Mouse (Mus musculus) MEL (cell line): ENCODE measurements around the gene Klf16. TPM values are rescaled to one million over a fixed set of nuclear protein-coding genes. Genes with fewer than 3 reads are reported as not detected.

Experiments
- DNase-seq: peaks from one replicate; pipeline ENCODE4 v3.0.0; 2011; ENCODE audit warnings: low read depth, low spot score
- H3K27ac ChIP-seq: 2 replicates; pipeline ENCODE4 v1.5.1; 2012; ENCODE audit warnings: low read depth, mild to moderate bottlenecking, control low read depth, low read length, moderate library complexity; ENCODE audit not compliant: control insufficient read depth
- H3K27me3 ChIP-seq, 2 experiments: fragments of 150-350 bp in 1 of 2; sonication (generic) in 1 of 2; 2 replicates each; pipeline ENCODE4 v1.6.1; 2012; ENCODE audit warnings: low read length in 2 of 2, mild to moderate bottlenecking in 2 of 2, improper control_type of control experiment in 1 of 2, moderate library complexity in 1 of 2; ENCODE audit not compliant: insufficient read depth in 2 of 2, control insufficient read depth in 1 of 2
- H3K36me3 ChIP-seq, 2 experiments: 2 replicates each; pipeline ENCODE4 v1.6.1; 2012 to 2014; ENCODE audit warnings: low read length in 2 of 2, improper control_type of control experiment in 1 of 2, inconsistent platforms in 1 of 2, mild to moderate bottlenecking in 1 of 2; ENCODE audit not compliant: insufficient read depth in 2 of 2, control insufficient read depth in 1 of 2
- H3K4me1 ChIP-seq, 2 experiments: fragments of 150-350 bp in 1 of 2; sonication (generic) in 1 of 2; 2 replicates each; pipeline ENCODE4 v1.6.1; 2012; ENCODE audit warnings: low read length in 2 of 2, improper control_type of control experiment in 1 of 2, mild to moderate bottlenecking in 1 of 2; ENCODE audit not compliant: insufficient read depth in 2 of 2, control insufficient read depth in 1 of 2
- H3K4me3 ChIP-seq, 2 experiments: fragments of 150-350 bp in 1 of 2; sonication (generic) in 1 of 2; 2 replicates each; pipeline ENCODE4 v1.5.1; 2012; ENCODE audit warnings: low read depth in 2 of 2, low read length in 2 of 2, mild to moderate bottlenecking in 2 of 2, moderate library complexity in 2 of 2, control low read depth in 1 of 2, improper control_type of control experiment in 1 of 2; ENCODE audit not compliant: control insufficient read depth in 1 of 2, insufficient read depth in 1 of 2
- H3K79me2 ChIP-seq: 2 replicates; pipeline ENCODE4 v1.6.1; 2012; ENCODE audit warnings: mild to moderate bottlenecking, low read length, moderate library complexity; ENCODE audit not compliant: control insufficient read depth, poor library complexity, insufficient read depth
- H3K9ac ChIP-seq: 2 replicates; pipeline ENCODE4 v1.6.1; 2012; ENCODE audit warnings: low read depth, mild to moderate bottlenecking, control low read depth, low read length, moderate library complexity; ENCODE audit not compliant: control insufficient read depth, poor library complexity, severe bottlenecking
- H3K9me3 ChIP-seq: fragments of 150-350 bp; sonication (generic); replicated peaks from 2 replicates; pipeline ENCODE4 v1.6.1; 2012; ENCODE audit warnings: mild to moderate bottlenecking, low read length, improper control_type of control experiment, moderate library complexity; ENCODE audit not compliant: insufficient read depth
- BHLHE40 ChIP-seq: IDR thresholded peaks from 2 replicates; pipeline ENCODE4 v1.6.1; 2012; ENCODE audit warnings: low read depth, mild to moderate bottlenecking, inconsistent platforms, low read length, improper control_type of control experiment, borderline replicate concordance
- CHD2 ChIP-seq: IDR thresholded peaks from 2 replicates; pipeline ENCODE4 v1.6.1; 2011; ENCODE audit warnings: low read length, improper control_type of control experiment
- CTCF ChIP-seq, 3 experiments: IDR thresholded peaks in 2 of 3; conservative IDR thresholded peaks in 1 of 3; 2 replicates each; pipeline ENCODE4 v1.5.1; 2011 to 2012; ENCODE audit warnings: low read length in 3 of 3, low read depth in 2 of 3, mild to moderate bottlenecking in 2 of 3, improper control_type of control experiment in 1 of 3, inconsistent platforms in 1 of 3, mixed read lengths in 1 of 3, moderate library complexity in 1 of 3; ENCODE audit not compliant: control insufficient read depth in 1 of 3, insufficient read depth in 1 of 3, poor library complexity in 1 of 3, severe bottlenecking in 1 of 3
- E2F4 ChIP-seq: IDR thresholded peaks from 2 replicates; pipeline ENCODE4 v1.6.1; 2011; ENCODE audit warnings: low read depth, low read length, improper control_type of control experiment, borderline replicate concordance
- ELF1 ChIP-seq: IDR thresholded peaks from 2 replicates; pipeline ENCODE4 v1.6.1; 2014; ENCODE audit warnings: low read depth, mild to moderate bottlenecking, inconsistent platforms, low read length, improper control_type of control experiment, moderate library complexity
- GATA1 ChIP-seq: IDR thresholded peaks from 2 replicates; pipeline ENCODE4 v1.6.1; 2011; ENCODE audit warnings: low read depth, low read length, improper control_type of control experiment
- HCFC1 ChIP-seq: IDR thresholded peaks from 2 replicates; pipeline ENCODE4 v1.6.1; 2012; ENCODE audit warnings: low read depth, mild to moderate bottlenecking, inconsistent platforms, low read length, improper control_type of control experiment, moderate library complexity
- MAFK ChIP-seq: IDR thresholded peaks from 2 replicates; pipeline ENCODE4 v1.6.1; 2011; ENCODE audit warnings: low read depth, mild to moderate bottlenecking, low read length, improper control_type of control experiment, borderline replicate concordance
- MAX ChIP-seq: IDR thresholded peaks from 2 replicates; pipeline ENCODE4 v1.6.1; 2011; ENCODE audit warnings: low read length, improper control_type of control experiment
- MAZ ChIP-seq: IDR thresholded peaks from 2 replicates; pipeline ENCODE4 v1.6.1; 2012; ENCODE audit warnings: low read depth, mild to moderate bottlenecking, inconsistent platforms, low read length, improper control_type of control experiment
- MEF2A ChIP-seq: IDR thresholded peaks from 2 replicates; pipeline ENCODE4 v1.6.1; 2014; ENCODE audit warnings: low read depth, mild to moderate bottlenecking, inconsistent platforms, low read length, improper control_type of control experiment; ENCODE audit not compliant: poor library complexity, insufficient replicate concordance, severe bottlenecking; ENCODE audit errors: extremely low read depth
- MYC ChIP-seq: IDR thresholded peaks from 2 replicates; pipeline ENCODE4 v1.6.1; 2011; ENCODE audit warnings: low read depth, mild to moderate bottlenecking, low read length, improper control_type of control experiment, moderate library complexity
- POLR2AphosphoS2 ChIP-seq: IDR thresholded peaks from 2 replicates; pipeline ENCODE4 v1.6.1; 2011; ENCODE audit warnings: low read length, improper control_type of control experiment
- RCOR1 ChIP-seq: IDR thresholded peaks from 2 replicates; pipeline ENCODE4 v1.6.1; 2012; ENCODE audit warnings: low read depth, mild to moderate bottlenecking, inconsistent platforms, low read length, improper control_type of control experiment
- SMC3 ChIP-seq: IDR thresholded peaks from 2 replicates; pipeline ENCODE4 v1.6.1; 2011; ENCODE audit warnings: low read depth, low read length, improper control_type of control experiment
- TAL1 ChIP-seq: IDR thresholded peaks from 2 replicates; pipeline ENCODE4 v1.6.1; 2012; ENCODE audit warnings: mild to moderate bottlenecking, inconsistent platforms, low read length, moderate library complexity, mixed read lengths
- UBTF ChIP-seq: IDR thresholded peaks from 2 replicates; pipeline ENCODE4 v1.6.1; 2012; ENCODE audit warnings: low read depth, mild to moderate bottlenecking, inconsistent platforms, low read length, improper control_type of control experiment, moderate library complexity, borderline replicate concordance; ENCODE audit not compliant: insufficient read depth
- USF2 ChIP-seq, 2 experiments: IDR thresholded peaks; 2 replicates each; pipeline ENCODE4 v1.6.1; 2011 to 2012; ENCODE audit warnings: improper control_type of control experiment in 2 of 2, low read length in 2 of 2, borderline replicate concordance in 1 of 2, inconsistent platforms in 1 of 2, low read depth in 1 of 2, mild to moderate bottlenecking in 1 of 2; ENCODE audit not compliant: insufficient read depth in 1 of 2
- ZC3H11A ChIP-seq: IDR thresholded peaks from 2 replicates; pipeline ENCODE4 v1.6.1; 2012; ENCODE audit warnings: low read depth, mild to moderate bottlenecking, inconsistent platforms, low read length, improper control_type of control experiment
- ZKSCAN1 ChIP-seq: IDR thresholded peaks from 2 replicates; pipeline ENCODE4 v1.6.1; 2012; ENCODE audit warnings: low read depth, mild to moderate bottlenecking, inconsistent platforms, low read length, improper control_type of control experiment, moderate library complexity
- ZMIZ1 ChIP-seq: IDR thresholded peaks from 2 replicates; pipeline ENCODE4 v1.6.1; 2012; ENCODE audit warnings: low read depth, mild to moderate bottlenecking, inconsistent platforms, low read length, improper control_type of control experiment, moderate library complexity
- ZNF384 ChIP-seq: IDR thresholded peaks from 2 replicates; pipeline ENCODE4 v1.6.1; 2012; ENCODE audit warnings: low read depth, mild to moderate bottlenecking, inconsistent platforms, low read length, improper control_type of control experiment
- polyA plus RNA-seq, 2 experiments: library from polyadenylated mRNA; stranded (reverse) in 1 of 2; unstranded in 1 of 2; fragments of >175 nt in 1 of 2; fragments of >200 nt in 1 of 2; gene quantifications; 2 replicates each; pipeline versions ENCODE4 v1.2.1 to v1.2.4; 2012; ENCODE audit warnings: low replicate concordance in 2 of 2, low read depth in 1 of 2; ENCODE audit not compliant: insufficient read length in 2 of 2, insufficient read depth in 1 of 2, missing spikeins in 1 of 2
- total RNA-seq: library from RNA; depleted of rRNA; stranded (reverse); fragments of 300-350 nt; gene quantifications from 2 replicates; pipeline ENCODE4 v1.2.3, GENCODE M21; 2012

Gene Klf16
- total and polyA plus RNA-seq, 3 experiments: 37.1 to 51.1 TPM; not detected in 1

GRCm38 (mm10) chr10:80586407-80587304, 9.5 kb upstream of the Klf16 start:
- TF ChIP-seq E2F4 (no peak), ZC3H11A (no peak), CHD2 (no peak), UBTF (no peak), HCFC1 (no peak), USF2 (IDR thresholded peaks at IDR 0.05; ENCODE audit: borderline replicate concordance in 1 of 2, insufficient read depth in 1 of 2, low read depth in 1 of 2, low read length in 2 of 2) (no peak), ZNF384 (no peak), ZKSCAN1 (no peak), RCOR1 (no peak), POLR2AphosphoS2 (no peak), MEF2A (no peak), GATA1 (no peak), ZMIZ1 (no peak), MAFK (no peak), BHLHE40 (no peak), TAL1 (no peak), MAX (no peak)
- H3K36me3 ChIP-seq: no peaks in the 10 kb centered on the region; a peak in 1 of 4 replicates
- no peaks in the 10 kb centered on the region for H3K27me3 ChIP-seq
- no peak for DNase-seq
- no peak overlapping the region for H3K9ac ChIP-seq
- H3K4me1 ChIP-seq: peaks cover 5 to 13% of the 10 kb centered on the region in 2 experiments; a peak in 3 of 4 replicates
- H3K4me3 ChIP-seq: no peak overlapping the region
- no peak overlapping the region for H3K27ac ChIP-seq
- H3K9me3 ChIP-seq: no peaks in the 10 kb centered on the region
- H3K79me2 ChIP-seq: peaks cover 34% of the 10 kb centered on the region

GRCm38 (mm10) chr10:80585581-80585980, 8.5 kb upstream of the Klf16 start:
- H3K4me3 ChIP-seq: no peak overlapping the region
- H3K27me3 ChIP-seq: no peaks in the 10 kb centered on the region
- no peak overlapping the region for H3K27ac ChIP-seq
- no peaks in the 10 kb centered on the region; a peak in 1 of 4 replicates for H3K36me3 ChIP-seq
- TF ChIP-seq MAZ (no peak), ZKSCAN1 (no peak), ELF1 (no peak), ZMIZ1 (no peak), ZC3H11A (no peak), SMC3 (no peak), POLR2AphosphoS2 (no peak), CTCF (IDR thresholded peaks at IDR 0.05 in 2 of 3, conservative IDR thresholded peaks at IDR 0.05 in 1 of 3; ENCODE audit: control insufficient read depth in 1 of 3, insufficient read depth in 1 of 3, low read depth in 2 of 3, low read length in 3 of 3, poor library complexity in 1 of 3, severe bottlenecking in 1 of 3) (no peak), MYC (no peak)
- TF ChIP-seq, all 39 proteins: peak for 0
- peaks cover 34% of the 10 kb centered on the region for H3K79me2 ChIP-seq
- no peak for DNase-seq
- peaks cover 5 to 13% of the 10 kb centered on the region in 2 experiments; a peak in 3 of 4 replicates for H3K4me1 ChIP-seq
- H3K9ac ChIP-seq: no peak overlapping the region
- no peaks in the 10 kb centered on the region for H3K9me3 ChIP-seq
